Mouse (Mus musculus): ENCODE data around the gene Cers6.

DNA sequence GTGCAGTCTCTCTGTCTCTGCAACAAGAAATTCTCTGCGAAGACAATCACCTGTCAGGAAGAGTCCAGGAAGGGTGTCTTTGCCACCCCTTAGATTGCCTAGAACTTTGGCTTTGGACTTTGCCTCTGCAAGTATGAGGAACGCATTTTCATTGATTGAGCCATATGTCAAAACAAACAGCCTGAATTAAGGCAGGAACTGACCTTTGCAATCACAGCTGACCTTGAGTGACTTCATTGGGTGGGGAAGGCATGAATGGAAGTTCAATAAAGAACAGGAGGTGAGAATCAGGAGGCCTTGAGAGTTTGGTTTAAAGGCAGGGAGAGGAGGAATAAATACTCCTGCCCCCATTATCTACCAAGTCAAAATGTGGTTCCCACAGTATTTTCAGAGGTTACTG lies 850 bp upstream of the Cers6 start:
- TF ChIP-seq POLR2A (IDR thresholded peaks at IDR 0.05; ENCODE audit: low read depth, low read length) (no peak), CTCF (IDR thresholded peaks at IDR 0.05; ENCODE audit: extremely low read depth, insufficient read depth, insufficient read length, insufficient replicate concordance) (no peak)
